Mouse (Mus musculus): ENCODE data around the gene Enc1. TPM values are rescaled to one million over a fixed set of nuclear protein-coding genes. Genes with fewer than 3 reads are reported as not detected.

The Enc1 gene
- polyA plus RNA-seq, 1 experiment from 2014 or later, result 2.6 TPM

- ATAC-seq (no peak), DNase-seq (ENCODE audit: low spot score) (no peak)
- 91% methylated on average over 3 of the region's 3 CpGs for WGBS
- H3K9ac ChIP-seq (replicated peaks; ENCODE audit: low read depth), result no peak overlapping the region
- no peak overlapping the region for H3K4me3 ChIP-seq (ENCODE audit: low read depth, low read length)
- no peak overlapping the region for H3K4me2 ChIP-seq (replicated peaks; ENCODE audit: low read depth, low read length)
- TF ChIP-seq EP300 (IDR thresholded peaks at IDR 0.05) (no peak), CTCF (IDR thresholded peaks at IDR 0.05) (no peak)
- peaks cover 3% of the 10 kb centered on the region; the same call in 1 of the 2 replicates for H3K4me1 ChIP-seq (ENCODE audit: insufficient read depth, low read depth, low read length)
- no peaks in the 10 kb centered on the region for H3K9me3 ChIP-seq (ENCODE audit: low read length)
- no peak overlapping the region for H3K27ac ChIP-seq (ENCODE audit: low read length)
- no peaks in the 10 kb centered on the region for H3K27me3 ChIP-seq (replicated peaks; ENCODE audit: insufficient read depth, low read length)
- H3K36me3 ChIP-seq (ENCODE audit: insufficient read depth, low read length), result no peaks in the 10 kb centered on the region
Measured at GRCm38 (mm10) chr13:97287046-97287445, 46.1 kb downstream of the Enc1 start.

DNA sequence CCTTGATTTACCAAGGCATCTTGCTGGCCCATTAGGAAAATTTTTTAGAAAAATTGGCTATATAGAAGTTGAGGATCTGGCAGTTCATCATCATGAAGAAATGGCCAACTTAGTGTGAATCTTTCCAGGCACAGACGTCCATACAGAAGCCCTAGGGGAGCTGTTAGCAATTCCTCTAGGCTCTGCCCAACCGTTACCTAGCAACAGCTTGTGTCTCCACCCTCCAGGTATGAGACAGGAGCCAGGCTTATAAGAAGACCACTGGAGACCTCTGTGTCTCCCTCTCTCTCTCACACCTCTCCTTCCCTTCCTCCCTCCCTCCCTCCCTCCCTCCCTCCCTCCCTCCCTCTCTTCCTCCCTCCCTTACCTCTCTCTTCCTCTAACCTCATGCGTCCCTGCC, 49.8 kb downstream of the Enc1 start:
- no peak for TF ChIP-seq CTCF (IDR thresholded peaks at IDR 0.05)
- TF ChIP-seq EP300 (IDR thresholded peaks at IDR 0.05), result no peak
- H3K27ac ChIP-seq (ENCODE audit: low read length), result no peak overlapping the region
- no peak overlapping the region for H3K4me3 ChIP-seq (ENCODE audit: low read depth, low read length)
- no peaks in the 10 kb centered on the region for H3K9me3 ChIP-seq (ENCODE audit: low read length)
- WGBS, result 31% methylated on average over 3 of the region's 3 CpGs
- H3K36me3 ChIP-seq (ENCODE audit: insufficient read depth, low read length), result no peaks in the 10 kb centered on the region
- no peak overlapping the region for H3K9ac ChIP-seq (replicated peaks; ENCODE audit: low read depth)
- DNase-seq (ENCODE audit: low spot score), result no peak
- no peak for ATAC-seq
- peaks cover 4% of the 10 kb centered on the region; the same call in 1 of the 2 replicates for H3K4me1 ChIP-seq (ENCODE audit: insufficient read depth, low read depth, low read length)
- H3K27me3 ChIP-seq (replicated peaks; ENCODE audit: insufficient read depth, low read length), result no peaks in the 10 kb centered on the region
- no peak overlapping the region for H3K4me2 ChIP-seq (replicated peaks; ENCODE audit: low read depth, low read length)

GRCm38 (mm10) chr13:97291354-97291753, 50.4 kb downstream of the Enc1 start:
- no peaks in the 10 kb centered on the region for H3K9me3 ChIP-seq (ENCODE audit: low read length)
- 75% methylated on average over 17 of the region's 17 CpGs for WGBS

GRCm38 (mm10) chr13:97292026-97292425, 51.1 kb downstream of the Enc1 start:
- H3K4me3 ChIP-seq (ENCODE audit: low read depth, low read length), result no peak overlapping the region
- H3K27me3 ChIP-seq (replicated peaks; ENCODE audit: insufficient read depth, low read length), result no peaks in the 10 kb centered on the region
- no peak overlapping the region for H3K4me2 ChIP-seq (replicated peaks; ENCODE audit: low read depth, low read length)
- ATAC-seq, result no peak
- TF ChIP-seq EP300 (IDR thresholded peaks at IDR 0.05) (no peak), CTCF (IDR thresholded peaks at IDR 0.05) (no peak)
- no peaks in the 10 kb centered on the region for H3K36me3 ChIP-seq (ENCODE audit: insufficient read depth, low read length)
- DNase-seq (ENCODE audit: low spot score), result no peak
- H3K9me3 ChIP-seq (ENCODE audit: low read length), result no peaks in the 10 kb centered on the region
- H3K9ac ChIP-seq (replicated peaks; ENCODE audit: low read depth), result no peak overlapping the region
- 67% methylated on average over 8 of the region's 8 CpGs for WGBS
- no peak overlapping the region for H3K27ac ChIP-seq (ENCODE audit: low read length)
- peaks cover 4% of the 10 kb centered on the region; the same call in 1 of the 2 replicates for H3K4me1 ChIP-seq (ENCODE audit: insufficient read depth, low read depth, low read length)

More at GRCm38 (mm10) chr13:97291354-97291753, 50.4 kb downstream of the Enc1 start:
- DNase-seq (ENCODE audit: low spot score) (no peak), ATAC-seq (no peak)
- Histone ChIP-seq H3K4me1 (ENCODE audit: insufficient read depth, low read depth, low read length) (peaks cover 4% of the 10 kb centered on the region; the same call in 1 of the 2 replicates), H3K4me3 (ENCODE audit: low read depth, low read length) (no peak overlapping the region), H3K36me3 (ENCODE audit: insufficient read depth, low read length) (no peaks in the 10 kb centered on the region), H3K27ac (ENCODE audit: low read length) (no peak overlapping the region), H3K9ac (replicated peaks; ENCODE audit: low read depth) (no peak overlapping the region), H3K4me2 (replicated peaks; ENCODE audit: low read depth, low read length) (no peak overlapping the region), H3K27me3 (replicated peaks; ENCODE audit: insufficient read depth, low read length) (no peaks in the 10 kb centered on the region)
- TF ChIP-seq EP300 (IDR thresholded peaks at IDR 0.05) (no peak), CTCF (IDR thresholded peaks at IDR 0.05) (no peak)

DNA sequence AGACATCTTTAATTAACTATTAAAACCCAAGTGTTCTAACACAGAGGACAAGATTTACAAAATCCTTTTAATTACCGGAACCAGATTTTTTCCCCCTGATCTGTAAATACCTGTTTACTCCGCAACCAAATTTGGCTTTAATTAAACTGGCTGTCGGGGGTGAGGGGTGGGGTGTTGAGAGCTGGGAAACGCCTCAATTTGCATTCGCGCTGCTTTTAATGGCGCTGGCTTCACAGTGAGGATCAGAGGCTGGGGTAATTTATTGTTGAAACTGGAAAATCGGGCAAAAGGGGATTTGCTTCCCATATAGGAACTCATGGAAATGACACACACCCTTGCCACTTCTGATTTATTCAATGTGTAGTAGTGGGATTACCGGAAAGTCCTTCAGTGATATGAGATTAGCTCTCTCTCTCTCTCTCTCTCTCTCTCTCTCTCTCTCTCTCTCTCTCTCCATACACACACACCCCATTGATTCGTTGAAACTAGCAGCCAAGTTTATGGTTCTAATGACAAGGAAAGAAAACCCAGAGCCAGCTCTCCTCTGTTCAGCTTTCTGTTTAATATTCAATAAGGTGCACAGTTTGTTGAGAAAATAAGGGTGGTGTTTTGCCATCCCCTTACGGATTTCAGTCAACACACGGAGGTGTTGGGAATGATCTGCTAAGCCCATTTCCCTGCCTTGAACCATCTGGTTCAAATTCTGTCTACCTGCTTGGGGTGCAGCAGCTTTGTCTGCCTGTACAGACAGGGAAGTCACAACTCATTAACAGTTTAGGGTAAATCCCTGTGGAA, 51.7 kb downstream of the Enc1 start:
- H3K27ac ChIP-seq (ENCODE audit: low read length), result no peak overlapping the region
- peaks cover 4% of the 10 kb centered on the region; the same call in 1 of the 2 replicates for H3K4me1 ChIP-seq (ENCODE audit: insufficient read depth, low read depth, low read length)
- no peak overlapping the region for H3K4me2 ChIP-seq (replicated peaks; ENCODE audit: low read depth, low read length)
- H3K9me3 ChIP-seq (ENCODE audit: low read length), result no peaks in the 10 kb centered on the region
- no peaks in the 10 kb centered on the region for H3K27me3 ChIP-seq (replicated peaks; ENCODE audit: insufficient read depth, low read length)
- DNase-seq (ENCODE audit: low spot score) (no peak), ATAC-seq (no peak)
- H3K36me3 ChIP-seq (ENCODE audit: insufficient read depth, low read length), result no peaks in the 10 kb centered on the region
- H3K4me3 ChIP-seq (ENCODE audit: low read depth, low read length), result no peak overlapping the region
- no peak overlapping the region for H3K9ac ChIP-seq (replicated peaks; ENCODE audit: low read depth)
- 54% methylated on average over 12 of the region's 12 CpGs for WGBS
- TF ChIP-seq EP300 (IDR thresholded peaks at IDR 0.05) (no peak), CTCF (IDR thresholded peaks at IDR 0.05) (no peak)

GRCm38 (mm10) chr13:97295101-97295852, 54.4 kb downstream of the Enc1 start:
- Histone ChIP-seq H3K27ac (ENCODE audit: low read length) (peak overlapping the region; percentile 35; the same call in 1 of the 2 replicates), H3K9ac (replicated peaks; ENCODE audit: low read depth) (no peak overlapping the region), H3K4me1 (ENCODE audit: insufficient read depth, low read depth, low read length) (peaks cover 4% of the 10 kb centered on the region; the same call in 1 of the 2 replicates), H3K36me3 (ENCODE audit: insufficient read depth, low read length) (no peaks in the 10 kb centered on the region), H3K4me3 (ENCODE audit: low read depth, low read length) (no peak overlapping the region), H3K4me2 (replicated peaks; ENCODE audit: low read depth, low read length) (no peak overlapping the region), H3K9me3 (ENCODE audit: low read length) (no peaks in the 10 kb centered on the region), H3K27me3 (replicated peaks; ENCODE audit: insufficient read depth, low read length) (no peaks in the 10 kb centered on the region)
- ATAC-seq, result peak; percentile 59
- no peak for TF ChIP-seq CTCF (IDR thresholded peaks at IDR 0.05)
- TF ChIP-seq EP300 (IDR thresholded peaks at IDR 0.05), result peak; percentile 76
- peak; percentile 75 for DNase-seq (ENCODE audit: low spot score)
- 37% methylated on average over 9 of the region's 9 CpGs for WGBS
